Mouse (Mus musculus) neural tube, embryonic 13.5 days (tissue): Measurements from ENCODE around the gene Secisbp2. TPM values are rescaled to one million over a fixed set of nuclear protein-coding genes. Genes with fewer than 3 reads are reported as not detected.

ENCODE experiments used
- ATAC-seq: fragments of 200-750 bp; cut with Nextera tagmentation; 2 replicates; pipeline ENCODE4 v1.8.0; 2017; ENCODE audit warnings: low read depth, mild to moderate bottlenecking, moderate TSS enrichment, moderate library complexity
- H3K27ac ChIP-seq: fragments of 300-500 bp; sonication (generic); replicated peaks from 2 replicates; pipeline ENCODE4 v1.5.1; 2015; ENCODE audit warnings: moderate library complexity, mild to moderate bottlenecking, inconsistent platforms
- H3K27me3 ChIP-seq: fragments of 300-500 bp; sonication (generic); 2 replicates; pipeline ENCODE4 v1.6.1; 2015; ENCODE audit warnings: mild to moderate bottlenecking, inconsistent platforms
- H3K36me3 ChIP-seq: fragments of 300-500 bp; sonication (generic); 2 replicates; pipeline ENCODE4 v1.6.1; 2015; ENCODE audit warnings: mild to moderate bottlenecking, inconsistent platforms
- H3K4me1 ChIP-seq: fragments of 300-500 bp; sonication (generic); replicated peaks from 2 replicates; pipeline ENCODE4 v1.6.1; 2015; ENCODE audit warnings: inconsistent platforms
- H3K4me2 ChIP-seq: fragments of 300-500 bp; sonication (generic); 2 replicates; pipeline ENCODE4 v1.6.1; 2015; ENCODE audit warnings: inconsistent platforms, mild to moderate bottlenecking, moderate library complexity
- H3K4me3 ChIP-seq: fragments of 300-500 bp; sonication (generic); 2 replicates; pipeline ENCODE4 v1.5.1; 2015; ENCODE audit warnings: mild to moderate bottlenecking, inconsistent platforms
- H3K9ac ChIP-seq: fragments of 300-500 bp; sonication (generic); 2 replicates; pipeline ENCODE4 v1.6.1; 2015; ENCODE audit warnings: moderate library complexity, mild to moderate bottlenecking, inconsistent platforms
- H3K9me3 ChIP-seq: fragments of 300-500 bp; sonication (generic); 2 replicates; pipeline ENCODE4 v1.6.1; 2016; ENCODE audit warnings: inconsistent platforms
- WGBS: fragments of 180-500 bp; shearing (Covaris S2); methylation state at CpG from one replicate; pipeline ENCODE4 v1.1.7; 2015; 5-methylcytosine and 5-hydroxymethylcytosine counted together
- polyA plus RNA-seq: library from polyadenylated mRNA; unstranded; fragments of >200 nt; fragmentation: Nextera tagmentation; extraction: Ambion mirVana; gene quantifications from 2 replicates; pipeline ENCODE4 v1.2.1, GENCODE M21; 2015

The Secisbp2 gene
- polyA plus RNA-seq, 1 experiment from 2014 or later: 38.1 TPM

- no peak for ATAC-seq
- no peaks in the 10 kb centered on the region for H3K9me3 ChIP-seq
- peaks cover 31% of the 10 kb centered on the region for H3K4me1 ChIP-seq
- H3K4me3 ChIP-seq: no peak overlapping the region
- no peak overlapping the region for H3K4me2 ChIP-seq
- no peaks in the 10 kb centered on the region for H3K27me3 ChIP-seq
- H3K27ac ChIP-seq: no peak overlapping the region; the same call in 1 of the 2 replicates
- 52% methylated on average over 8 of the region's 8 CpGs for WGBS
- H3K36me3 ChIP-seq: no peaks in the 10 kb centered on the region
- H3K9ac ChIP-seq: no peak overlapping the region
Measured at GRCm38 (mm10) chr13:51725926-51726574, 74.6 kb downstream of the Secisbp2 start.

DNA sequence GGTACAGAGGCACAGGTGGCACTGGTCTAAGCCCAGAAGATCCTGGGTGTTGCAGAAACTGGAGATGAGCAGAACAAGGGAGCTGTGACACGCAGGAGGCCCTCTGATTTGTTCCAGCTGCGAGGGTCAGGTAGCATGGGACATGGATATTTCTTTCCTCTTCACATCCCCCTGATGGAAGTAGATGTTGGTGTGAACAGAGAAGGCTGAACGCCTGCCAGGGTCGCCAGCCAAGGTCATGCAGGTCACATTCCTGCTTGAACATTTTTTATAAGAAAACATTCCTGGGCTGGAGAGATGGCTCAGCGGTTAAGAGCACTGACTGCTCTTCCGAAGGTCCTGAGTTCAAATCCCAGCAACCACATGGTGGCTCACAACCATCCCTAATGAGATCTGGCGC is 75.9 kb downstream of the Secisbp2 start:
- 90% methylated on average over 6 of the region's 7 CpGs for WGBS

GRCm38 (mm10) chr13:51729887-51730361 is 78.4 kb downstream of the Secisbp2 start:
- H3K27ac ChIP-seq: peak overlapping the region; percentile 61
- peaks cover 43% of the 10 kb centered on the region for H3K4me1 ChIP-seq
- H3K9ac ChIP-seq: no peak overlapping the region
- H3K4me3 ChIP-seq: no peak overlapping the region
- ATAC-seq: peak; percentile 41; the same call in 1 of the 2 replicates
- 7% methylated on average over 4 of the region's 4 CpGs for WGBS
- H3K36me3 ChIP-seq: no peaks in the 10 kb centered on the region
- no peaks in the 10 kb centered on the region for H3K27me3 ChIP-seq
- no peaks in the 10 kb centered on the region for H3K9me3 ChIP-seq
- H3K4me2 ChIP-seq: no peak overlapping the region

More for the DNA sequence above, 75.9 kb downstream of the Secisbp2 start:
- peaks cover 39% of the 10 kb centered on the region for H3K4me1 ChIP-seq
- no peaks in the 10 kb centered on the region for H3K27me3 ChIP-seq
- no peak for ATAC-seq
- H3K9ac ChIP-seq: no peak overlapping the region
- no peaks in the 10 kb centered on the region for H3K9me3 ChIP-seq
- no peaks in the 10 kb centered on the region for H3K36me3 ChIP-seq
- H3K4me3 ChIP-seq: no peak overlapping the region
- no peak overlapping the region for H3K4me2 ChIP-seq
- no peak overlapping the region for H3K27ac ChIP-seq

GRCm38 (mm10) chr13:51731474-51731873 is 80.0 kb downstream of the Secisbp2 start:
- ATAC-seq: no peak
- Histone ChIP-seq H3K4me1 (peaks cover 36% of the 10 kb centered on the region), H3K36me3 (no peaks in the 10 kb centered on the region), H3K27ac (0 out of 2 replicates have a peak overlapping the region, but pooled peaks have one; percentile 68), H3K4me2 (no peak overlapping the region), H3K4me3 (no peak overlapping the region), H3K9me3 (no peaks in the 10 kb centered on the region), H3K27me3 (no peaks in the 10 kb centered on the region), H3K9ac (no peak overlapping the region)
- 91% methylated on average over 7 of the region's 7 CpGs for WGBS

GRCm38 (mm10) chr13:51732097-51732664 is 80.7 kb downstream of the Secisbp2 start:
- H3K9me3 ChIP-seq: no peaks in the 10 kb centered on the region
- no peaks in the 10 kb centered on the region for H3K27me3 ChIP-seq
- H3K4me3 ChIP-seq: no peak overlapping the region
- H3K4me2 ChIP-seq: no peak overlapping the region
- WGBS: 46% methylated on average over 14 of the region's 14 CpGs
- no peaks in the 10 kb centered on the region for H3K36me3 ChIP-seq
- ATAC-seq: 0 out of 2 replicates have a peak, but pooled peaks have one; percentile 37
- H3K4me1 ChIP-seq: peaks cover 36% of the 10 kb centered on the region
- H3K9ac ChIP-seq: no peak overlapping the region
- peak overlapping the region; percentile 68 for H3K27ac ChIP-seq

Other genes starting within 250 kb of the Secisbp2 start
- 12.0 and 15.3 TPM in 2 replicates for gene S1pr3, start 243.1 kb upstream of the Secisbp2 start, polyA plus RNA-seq
- gene Shc3, start 82.3 kb upstream of the Secisbp2 start, polyA plus RNA-seq: 3.4 and 4.4 TPM in 2 replicates
- 62.6 and 81.4 TPM in 2 replicates for gene Cks2, start 6.5 kb upstream of the Secisbp2 start, polyA plus RNA-seq
- gene Sema4d, start 142.1 kb downstream of the Secisbp2 start, polyA plus RNA-seq: 14.3 TPM in 2 replicates
- gene Gadd45g, start 195.0 kb downstream of the Secisbp2 start, polyA plus RNA-seq: 96.7 and 118 TPM in 2 replicates